Mouse (Mus musculus): ENCODE results near the gene Rora. TPM values are rescaled to one million over a fixed set of nuclear protein-coding genes. Genes with fewer than 3 reads are reported as not detected.

Gene Rora
- polyA plus RNA-seq, 1 experiment, result 0.86 TPM

GRCm38 (mm10) chr9:69310524-69310923, 656.9 kb downstream of the Rora start:
- no peak overlapping the region for H3K4me3 ChIP-seq
- TF ChIP-seq TCF3 (IDR thresholded peaks at IDR 0.05; ENCODE audit: insufficient read length, low read depth) (no peak), POLR2A (IDR thresholded peaks at IDR 0.05; ENCODE audit: insufficient read length, low read depth) (no peak), USF1 (IDR thresholded peaks at IDR 0.05; ENCODE audit: low read depth) (no peak), TCF12 (IDR thresholded peaks at IDR 0.05; ENCODE audit: insufficient read depth, poor library complexity, severe bottlenecking) (no peak), MYOD1 (IDR thresholded peaks at IDR 0.05; ENCODE audit: control insufficient read depth in 1 of 3, insufficient read length in 2 of 3, low read depth in 2 of 3) (no peak), MYOG (IDR thresholded peaks at IDR 0.05; ENCODE audit: control insufficient read depth in 1 of 3, insufficient read depth in 1 of 3, insufficient read length in 2 of 3, low read depth in 2 of 3) (no peak), POLR2AphosphoS2 (IDR thresholded peaks at IDR 0.05; ENCODE audit: insufficient read length, low read depth) (no peak), REST (IDR thresholded peaks at IDR 0.05; ENCODE audit: insufficient read depth, insufficient read length) (no peak), MAX (IDR thresholded peaks at IDR 0.05; ENCODE audit: low read depth) (no peak), E2F4 (IDR thresholded peaks at IDR 0.05; ENCODE audit: insufficient read depth) (no peak), CEBPB (IDR thresholded peaks at IDR 0.05; ENCODE audit: insufficient read depth, poor library complexity, severe bottlenecking) (no peak), SRF (IDR thresholded peaks at IDR 0.05; ENCODE audit: control insufficient read depth, insufficient read length, low read depth) (no peak)
- H3K36me3 ChIP-seq (ENCODE audit: control insufficient read depth, insufficient read depth), result no peaks in the 10 kb centered on the region
- H3K79me2 ChIP-seq (ENCODE audit: control insufficient read depth, insufficient read depth), result no peaks in the 10 kb centered on the region
- H3K27me3 ChIP-seq (ENCODE audit: control insufficient read depth, insufficient read depth, insufficient read length), result no peaks in the 10 kb centered on the region
- H3ac ChIP-seq (ENCODE audit: control insufficient read depth, insufficient read length), result no peak overlapping the region
- H3K4me2 ChIP-seq (ENCODE audit: low read depth), result no peak overlapping the region

- TF ChIP-seq USF1 (IDR thresholded peaks at IDR 0.05; ENCODE audit: low read depth) (no peak), SRF (IDR thresholded peaks at IDR 0.05; ENCODE audit: control insufficient read depth, insufficient read length, low read depth) (no peak), TCF12 (IDR thresholded peaks at IDR 0.05; ENCODE audit: insufficient read depth, poor library complexity, severe bottlenecking) (no peak), CEBPB (IDR thresholded peaks at IDR 0.05; ENCODE audit: insufficient read depth, poor library complexity, severe bottlenecking) (no peak), REST (IDR thresholded peaks at IDR 0.05; ENCODE audit: insufficient read depth, insufficient read length) (no peak), POLR2AphosphoS2 (IDR thresholded peaks at IDR 0.05; ENCODE audit: insufficient read length, low read depth) (no peak), MAX (IDR thresholded peaks at IDR 0.05; ENCODE audit: low read depth) (no peak), TCF3 (IDR thresholded peaks at IDR 0.05; ENCODE audit: insufficient read length, low read depth) (no peak), POLR2A (IDR thresholded peaks at IDR 0.05; ENCODE audit: insufficient read length, low read depth) (no peak), MYOD1 (IDR thresholded peaks at IDR 0.05; ENCODE audit: control insufficient read depth in 1 of 3, insufficient read length in 2 of 3, low read depth in 2 of 3) (no peak), E2F4 (IDR thresholded peaks at IDR 0.05; ENCODE audit: insufficient read depth) (no peak), MYOG (IDR thresholded peaks at IDR 0.05; ENCODE audit: control insufficient read depth in 1 of 3, insufficient read depth in 1 of 3, insufficient read length in 2 of 3, low read depth in 2 of 3) (no peak)
Observed at GRCm38 (mm10) chr9:69313297-69313696, 659.7 kb downstream of the Rora start.

GRCm38 (mm10) chr9:69314451-69315210, 661.0 kb downstream of the Rora start:
- Histone ChIP-seq H3K4me3 (no peak overlapping the region), H3K79me2 (ENCODE audit: control insufficient read depth, insufficient read depth) (no peaks in the 10 kb centered on the region), H3ac (ENCODE audit: control insufficient read depth, insufficient read length) (no peak overlapping the region), H3K27me3 (ENCODE audit: control insufficient read depth, insufficient read depth, insufficient read length) (no peaks in the 10 kb centered on the region), H3K36me3 (ENCODE audit: control insufficient read depth, insufficient read depth) (no peaks in the 10 kb centered on the region), H3K4me2 (ENCODE audit: low read depth) (no peak overlapping the region)
- TF ChIP-seq USF1 (IDR thresholded peaks at IDR 0.05; ENCODE audit: low read depth), result no peak
- no peak for TF ChIP-seq CEBPB (IDR thresholded peaks at IDR 0.05; ENCODE audit: insufficient read depth, poor library complexity, severe bottlenecking)
- TF ChIP-seq MYOD1 (IDR thresholded peaks at IDR 0.05; ENCODE audit: control insufficient read depth in 1 of 3, insufficient read length in 2 of 3, low read depth in 2 of 3), result no peak
- no peak for TF ChIP-seq E2F4 (IDR thresholded peaks at IDR 0.05; ENCODE audit: insufficient read depth)
- TF ChIP-seq MYOG (IDR thresholded peaks at IDR 0.05; ENCODE audit: control insufficient read depth in 1 of 3, insufficient read depth in 1 of 3, insufficient read length in 2 of 3, low read depth in 2 of 3), result no peak
- TF ChIP-seq POLR2AphosphoS2 (IDR thresholded peaks at IDR 0.05; ENCODE audit: insufficient read length, low read depth), result no peak
- no peak for TF ChIP-seq TCF12 (IDR thresholded peaks at IDR 0.05; ENCODE audit: insufficient read depth, poor library complexity, severe bottlenecking)
- TF ChIP-seq POLR2A (IDR thresholded peaks at IDR 0.05; ENCODE audit: insufficient read length, low read depth), result no peak
- TF ChIP-seq REST (IDR thresholded peaks at IDR 0.05; ENCODE audit: insufficient read depth, insufficient read length), result no peak

More at GRCm38 (mm10) chr9:69313297-69313696, 659.7 kb downstream of the Rora start:
- Histone ChIP-seq H3ac (ENCODE audit: control insufficient read depth, insufficient read length) (no peak overlapping the region), H3K4me3 (no peak overlapping the region), H3K27me3 (ENCODE audit: control insufficient read depth, insufficient read depth, insufficient read length) (no peaks in the 10 kb centered on the region), H3K4me2 (ENCODE audit: low read depth) (no peak overlapping the region), H3K79me2 (ENCODE audit: control insufficient read depth, insufficient read depth) (no peaks in the 10 kb centered on the region), H3K36me3 (ENCODE audit: control insufficient read depth, insufficient read depth) (no peaks in the 10 kb centered on the region)

DNA sequence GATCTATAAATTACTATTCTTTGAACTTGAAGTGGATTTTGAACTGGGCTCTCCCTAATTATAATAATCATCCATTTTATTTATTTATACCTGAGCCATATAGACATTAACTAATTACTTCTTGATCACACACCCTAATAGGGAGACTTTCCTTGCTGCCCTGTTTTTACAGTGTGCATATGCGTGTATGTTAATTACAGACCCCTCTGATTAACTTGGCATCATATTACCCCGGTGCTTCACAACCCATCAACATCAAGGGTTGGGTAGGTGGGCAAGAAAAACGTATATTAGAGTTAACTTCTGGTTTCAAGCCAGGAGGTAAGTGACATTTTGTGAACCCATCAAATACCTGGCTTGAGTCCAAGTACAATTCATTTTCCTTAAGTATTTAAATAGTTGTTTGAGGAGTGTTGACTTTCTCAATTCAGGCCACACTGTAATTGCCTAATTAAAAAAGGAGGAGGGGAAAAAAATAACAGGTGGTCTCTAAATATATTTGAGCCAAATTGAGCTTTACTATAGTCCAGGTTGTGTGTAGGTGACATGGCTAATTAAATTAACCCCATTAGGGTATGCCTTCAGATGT, 664.0 kb downstream of the Rora start:
- Histone ChIP-seq H3K4me3 (no peak overlapping the region), H3K27me3 (ENCODE audit: control insufficient read depth, insufficient read depth, insufficient read length) (no peaks in the 10 kb centered on the region), H3ac (ENCODE audit: control insufficient read depth, insufficient read length) (no peak overlapping the region), H3K36me3 (ENCODE audit: control insufficient read depth, insufficient read depth) (no peaks in the 10 kb centered on the region), H3K79me2 (ENCODE audit: control insufficient read depth, insufficient read depth) (no peaks in the 10 kb centered on the region), H3K4me2 (ENCODE audit: low read depth) (no peak overlapping the region)
- TF ChIP-seq REST (IDR thresholded peaks at IDR 0.05; ENCODE audit: insufficient read depth, insufficient read length) (no peak), MAX (IDR thresholded peaks at IDR 0.05; ENCODE audit: low read depth) (no peak)
